Mouse (Mus musculus) intestine, postnatal 0 days (tissue): ENCODE measurements around the gene Gm35315. TPM values are rescaled to one million over a fixed set of nuclear protein-coding genes. Genes with fewer than 3 reads are reported as not detected.

ENCODE experiments used
- ATAC-seq: fragments of 200-750 bp; cut with Nextera tagmentation; 2 replicates; pipeline ENCODE4 v1.8.0; 2017; ENCODE audit warnings: mild to moderate bottlenecking, moderate TSS enrichment, moderate library complexity
- H3K27ac ChIP-seq: fragments of 300-500 bp; sonication (generic); 2 replicates; pipeline ENCODE4 v1.5.1; 2014; ENCODE audit warnings: mild to moderate bottlenecking, low read depth, low read length, moderate library complexity
- H3K27me3 ChIP-seq: fragments of 300-500 bp; sonication (generic); replicated peaks from 2 replicates; pipeline ENCODE4 v1.6.1; 2014; ENCODE audit warnings: low read length, mixed read lengths; ENCODE audit not compliant: control insufficient read depth, insufficient read depth
- H3K36me3 ChIP-seq: fragments of 300-500 bp; sonication (generic); 2 replicates; pipeline ENCODE4 v1.6.1; 2014; ENCODE audit warnings: mild to moderate bottlenecking, moderate library complexity; ENCODE audit not compliant: control insufficient read depth, insufficient read depth
- H3K4me1 ChIP-seq: fragments of 300-500 bp; sonication (generic); replicated peaks from 2 replicates; pipeline ENCODE4 v1.6.1; 2014; ENCODE audit warnings: antibody characterized with exemption, low read length, mixed read lengths; ENCODE audit not compliant: control insufficient read depth, insufficient read depth
- H3K4me2 ChIP-seq: fragments of 300-500 bp; sonication (generic); replicated peaks from 2 replicates; pipeline ENCODE4 v1.6.1; 2014; ENCODE audit warnings: low read depth, mild to moderate bottlenecking, moderate library complexity
- H3K4me3 ChIP-seq: fragments of 300-500 bp; sonication (generic); 2 replicates; pipeline ENCODE4 v1.5.1; 2014; ENCODE audit warnings: low read depth, low read length
- H3K9ac ChIP-seq: fragments of 300-500 bp; sonication (generic); 2 replicates; pipeline ENCODE4 v1.6.1; 2014; ENCODE audit warnings: mild to moderate bottlenecking, low read depth, low read length
- H3K9me3 ChIP-seq: fragments of 300-500 bp; sonication (generic); 2 replicates; pipeline ENCODE4 v1.6.1; 2016; ENCODE audit warnings: mixed run types; ENCODE audit not compliant: control insufficient read depth
- CTCF ChIP-seq: sonication (generic); IDR thresholded peaks from 2 replicates; pipeline ENCODE4 v1.5.1; 2016; ENCODE audit warnings: low read depth, mild to moderate bottlenecking, control low read depth, antibody characterized with exemption, moderate library complexity
- WGBS: fragments of 180-500 bp; shearing (Covaris S2); extraction: QIAGEN DNeasy Blood & Tissue Kit; methylation state at CpG from one replicate; pipeline ENCODE4 v1.1.7; 2014; 5-methylcytosine and 5-hydroxymethylcytosine counted together
- polyA plus RNA-seq: library from polyadenylated mRNA; unstranded; fragments of >200 nt; fragmentation: Nextera tagmentation; extraction: Ambion mirVana; gene quantifications from 2 replicates; pipeline ENCODE4 v1.2.1, GENCODE M21; 2015

The Gm35315 gene
- polyA plus RNA-seq, result 0.25 and 0.52 TPM in 2 replicates

GRCm38 (mm10) chr5:110094030-110094846 is at the start of gene Gm35315:
Gene Gm35315, minus strand, starts transcription at chr5:110094420.
- H3K9ac ChIP-seq, result no peak within 1 kb of the TSS
- peak within 1 kb of the TSS; percentile 76 for H3K4me2 ChIP-seq
- peak; percentile 93 for ATAC-seq
- H3K4me1 ChIP-seq, result no peaks in the 10 kb centered on the region
- TF ChIP-seq CTCF, result no peak
- no peaks in the 10 kb centered on the region for H3K36me3 ChIP-seq
- 1% methylated on average over 25 of the region's 25 CpGs for WGBS
- no peaks in the 10 kb centered on the region for H3K27me3 ChIP-seq
- H3K9me3 ChIP-seq, result no peaks in the 10 kb centered on the region
- peak within 1 kb of the TSS; percentile 51 for H3K4me3 ChIP-seq
- no peak within 1 kb of the TSS; the same call in 1 of the 2 replicates for H3K27ac ChIP-seq

DNA sequence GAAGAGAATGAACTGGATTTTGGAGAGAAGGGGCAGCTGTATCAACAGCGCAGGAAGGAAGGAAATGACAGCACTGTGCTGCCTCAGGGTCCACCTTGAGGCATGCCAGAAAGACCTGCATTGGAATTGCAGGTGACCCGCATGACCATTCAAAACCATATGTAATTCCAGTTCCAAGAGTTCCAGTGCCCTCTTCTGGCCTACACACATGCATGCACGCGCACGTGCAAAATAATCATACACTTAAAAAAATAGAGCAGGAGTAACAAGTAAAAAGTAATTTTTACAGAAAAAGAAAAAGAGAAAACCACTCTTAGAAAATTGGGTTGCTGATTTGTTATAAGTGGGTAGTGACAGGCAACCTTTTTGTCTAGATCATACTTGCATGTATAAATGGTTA is 48.8 kb upstream of the Gm35315 start:
- Histone ChIP-seq H3K4me2 (no peak overlapping the region), H3K9ac (no peak overlapping the region), H3K27ac (no peak overlapping the region), H3K4me3 (no peak overlapping the region), H3K4me1 (no peaks in the 10 kb centered on the region), H3K27me3 (no peaks in the 10 kb centered on the region), H3K36me3 (peaks cover 46% of the 10 kb centered on the region), H3K9me3 (no peaks in the 10 kb centered on the region)
- peak; percentile 64 for TF ChIP-seq CTCF
- no peak for ATAC-seq
- WGBS, result 89% methylated on average over 5 of the region's 5 CpGs

DNA sequence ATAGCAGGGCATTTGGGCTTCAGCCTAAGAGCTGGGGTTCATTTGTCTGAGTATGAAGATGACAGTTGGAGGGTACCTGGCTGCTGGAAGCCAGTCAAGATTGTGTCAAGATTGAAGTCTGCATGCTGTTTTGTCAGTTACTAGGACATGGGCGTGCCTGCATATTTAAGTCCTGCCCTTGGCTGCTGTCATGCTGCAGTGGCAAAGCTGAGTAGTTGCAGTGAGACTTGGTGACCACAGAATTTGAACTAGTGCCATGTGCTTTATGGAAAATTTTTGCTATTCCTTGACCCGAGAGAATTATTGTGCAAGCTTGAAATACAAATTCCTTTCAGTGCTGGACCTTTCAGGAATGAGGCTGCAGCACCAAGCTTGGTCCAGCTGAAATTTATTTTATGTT is 48.1 kb upstream of the Gm35315 start:
- 87% methylated on average over 2 of the region's 2 CpGs for WGBS
- no peak overlapping the region for H3K9ac ChIP-seq
- H3K4me1 ChIP-seq, result no peaks in the 10 kb centered on the region
- H3K9me3 ChIP-seq, result no peaks in the 10 kb centered on the region
- no peak overlapping the region for H3K4me3 ChIP-seq
- H3K27me3 ChIP-seq, result no peaks in the 10 kb centered on the region
- no peak overlapping the region for H3K4me2 ChIP-seq
- no peak for ATAC-seq
- no peak for TF ChIP-seq CTCF
- no peak overlapping the region for H3K27ac ChIP-seq
- peaks cover 40% of the 10 kb centered on the region for H3K36me3 ChIP-seq

GRCm38 (mm10) chr5:110140424-110140823 is 46.2 kb upstream of the Gm35315 start:
- no peaks in the 10 kb centered on the region for H3K4me1 ChIP-seq
- no peak for TF ChIP-seq CTCF
- H3K27me3 ChIP-seq, result no peaks in the 10 kb centered on the region
- no peak overlapping the region for H3K27ac ChIP-seq
- H3K36me3 ChIP-seq, result peaks cover 26% of the 10 kb centered on the region
- H3K4me3 ChIP-seq, result no peak overlapping the region
- ATAC-seq, result no peak
- no peak overlapping the region for H3K4me2 ChIP-seq
- no peak overlapping the region for H3K9ac ChIP-seq
- no peaks in the 10 kb centered on the region for H3K9me3 ChIP-seq
- 92% methylated on average over 7 of the region's 7 CpGs for WGBS

DNA sequence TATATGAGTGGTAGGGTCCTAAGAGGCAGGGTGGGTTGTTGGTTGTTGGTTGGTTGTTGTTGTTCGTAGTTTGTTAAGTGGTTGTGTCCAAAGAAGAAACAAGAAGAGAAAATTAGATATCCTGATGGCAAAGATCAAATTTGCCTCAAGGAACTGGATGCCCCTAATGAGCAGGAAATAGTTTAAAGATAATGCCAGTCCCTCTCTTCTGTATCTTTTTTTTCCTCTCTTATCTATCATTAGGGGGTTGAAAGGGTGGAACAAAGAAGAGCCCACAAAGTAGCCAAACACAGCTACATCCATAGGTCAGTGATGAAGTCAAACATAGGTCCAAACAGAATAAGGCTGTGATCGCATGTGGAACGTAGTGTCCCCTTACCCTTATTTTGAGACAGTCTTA is 45.1 kb upstream of the Gm35315 start:
- Histone ChIP-seq H3K36me3 (peaks cover 20% of the 10 kb centered on the region), H3K4me1 (no peaks in the 10 kb centered on the region), H3K27me3 (no peaks in the 10 kb centered on the region), H3K4me3 (no peak overlapping the region), H3K27ac (no peak overlapping the region), H3K9ac (no peak overlapping the region), H3K9me3 (no peaks in the 10 kb centered on the region), H3K4me2 (no peak overlapping the region)
- no peak for TF ChIP-seq CTCF
- WGBS, result 100% methylated on average over 3 of the region's 3 CpGs
- ATAC-seq, result no peak

DNA sequence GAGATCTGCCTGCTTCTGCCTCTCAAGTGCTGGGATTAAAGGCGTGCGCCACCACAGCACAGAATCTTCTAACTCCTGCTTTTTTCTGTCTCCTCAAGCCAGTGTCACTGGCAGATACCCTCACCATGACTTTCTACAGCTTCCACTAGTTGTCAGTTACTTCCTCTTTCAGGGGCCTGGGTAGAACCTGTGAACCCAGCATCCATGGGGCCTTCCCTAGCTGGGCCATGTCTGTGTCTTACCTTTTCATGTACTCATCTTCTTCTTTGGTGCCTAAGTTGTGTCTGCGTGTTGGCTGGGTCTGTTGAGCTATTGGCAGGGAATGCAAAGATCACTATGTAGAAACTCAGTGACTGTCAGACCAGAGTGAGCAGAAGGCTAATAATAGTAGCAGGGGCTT is 43.6 kb upstream of the Gm35315 start:
- 95% methylated on average over 3 of the region's 3 CpGs for WGBS

More for the DNA sequence above, 43.6 kb upstream of the Gm35315 start:
- no peak overlapping the region for H3K9ac ChIP-seq
- no peak for ATAC-seq
- no peak overlapping the region for H3K4me3 ChIP-seq
- no peaks in the 10 kb centered on the region for H3K27me3 ChIP-seq
- no peak overlapping the region for H3K27ac ChIP-seq
- TF ChIP-seq CTCF, result no peak
- no peak overlapping the region for H3K4me2 ChIP-seq
- H3K36me3 ChIP-seq, result peaks cover 11% of the 10 kb centered on the region; the same call in 1 of the 2 replicates
- no peaks in the 10 kb centered on the region for H3K9me3 ChIP-seq
- H3K4me1 ChIP-seq, result no peaks in the 10 kb centered on the region
